Mouse (Mus musculus) neural tube, embryonic 12.5 days (tissue): Measurements from ENCODE around the gene Pde9a. TPM values are rescaled to one million over a fixed set of nuclear protein-coding genes. Genes with fewer than 3 reads are reported as not detected.

Experiments used
- ATAC-seq: fragments of 200-750 bp; cut with Nextera tagmentation; 2 replicates; pipeline ENCODE4 v1.8.0; 2017; ENCODE audit warnings: low read depth, mild to moderate bottlenecking, moderate TSS enrichment, moderate library complexity; ENCODE audit not compliant: low FRiP score
- H3K27ac ChIP-seq: fragments of 300-500 bp; sonication (generic); 2 replicates; pipeline ENCODE4 v1.5.1; 2016
- H3K27me3 ChIP-seq: fragments of 300-500 bp; sonication (generic); replicated peaks from 2 replicates; pipeline ENCODE4 v1.6.1; 2016; ENCODE audit warnings: mild to moderate bottlenecking
- H3K36me3 ChIP-seq: fragments of 300-500 bp; sonication (generic); 2 replicates; pipeline ENCODE4 v1.6.1; 2016; ENCODE audit warnings: mild to moderate bottlenecking
- H3K4me1 ChIP-seq: fragments of 300-500 bp; sonication (generic); 2 replicates; pipeline ENCODE4 v1.6.1; 2016
- H3K4me2 ChIP-seq: fragments of 300-500 bp; sonication (generic); replicated peaks from 2 replicates; pipeline ENCODE4 v1.6.1; 2016; ENCODE audit warnings: mild to moderate bottlenecking
- H3K4me3 ChIP-seq: fragments of 300-500 bp; sonication (generic); 2 replicates; pipeline ENCODE4 v1.5.1; 2016
- H3K9ac ChIP-seq: fragments of 300-500 bp; sonication (generic); 2 replicates; pipeline ENCODE4 v1.6.1; 2016; ENCODE audit warnings: mild to moderate bottlenecking
- H3K9me3 ChIP-seq: fragments of 300-500 bp; sonication (generic); 2 replicates; pipeline ENCODE4 v1.6.1; 2016; ENCODE audit warnings: mild to moderate bottlenecking
- WGBS: fragments of 180-500 bp; shearing (Covaris S2); methylation state at CpG from one replicate; pipeline ENCODE4 v1.1.7; 2016; 5-methylcytosine and 5-hydroxymethylcytosine counted together
- polyA plus RNA-seq: library from polyadenylated mRNA; unstranded; fragments of >200 nt; fragmentation: Nextera tagmentation; extraction: Ambion mirVana; gene quantifications from 2 replicates; pipeline ENCODE4 v1.2.1, GENCODE M21; 2016

Pde9a gene
- polyA plus RNA-seq, 1 experiment from 2014 or later, result 42.7 TPM

DNA sequence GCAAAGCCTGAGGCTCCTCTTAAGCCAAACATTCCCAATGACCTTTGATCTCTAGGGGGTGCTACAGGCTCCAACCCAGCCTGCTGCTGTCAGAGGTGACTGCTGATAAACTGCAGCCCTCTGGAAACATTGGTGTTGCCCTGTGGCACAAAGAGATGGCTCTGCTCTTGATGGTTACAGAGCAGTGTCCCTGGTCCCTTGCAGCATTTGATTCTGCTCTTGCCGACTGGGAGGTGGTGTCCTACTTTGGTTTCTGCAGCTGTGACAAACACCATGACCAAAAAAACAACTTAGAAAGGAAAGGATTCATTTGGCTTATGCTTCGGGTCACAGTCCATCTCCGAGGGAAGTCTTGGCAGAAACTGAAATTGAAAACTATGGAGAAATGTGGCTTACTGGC lies 5.5 kb downstream of the Pde9a start:
- Histone ChIP-seq H3K4me2 (no peak overlapping the region), H3K9me3 (no peaks in the 10 kb centered on the region), H3K27ac (no peak overlapping the region), H3K36me3 (no peaks in the 10 kb centered on the region), H3K4me1 (peaks cover 34% of the 10 kb centered on the region), H3K9ac (no peak overlapping the region), H3K4me3 (no peak overlapping the region), H3K27me3 (no peaks in the 10 kb centered on the region)
- no peak for ATAC-seq
- 77% methylated on average over 3 of the region's 3 CpGs for WGBS

DNA sequence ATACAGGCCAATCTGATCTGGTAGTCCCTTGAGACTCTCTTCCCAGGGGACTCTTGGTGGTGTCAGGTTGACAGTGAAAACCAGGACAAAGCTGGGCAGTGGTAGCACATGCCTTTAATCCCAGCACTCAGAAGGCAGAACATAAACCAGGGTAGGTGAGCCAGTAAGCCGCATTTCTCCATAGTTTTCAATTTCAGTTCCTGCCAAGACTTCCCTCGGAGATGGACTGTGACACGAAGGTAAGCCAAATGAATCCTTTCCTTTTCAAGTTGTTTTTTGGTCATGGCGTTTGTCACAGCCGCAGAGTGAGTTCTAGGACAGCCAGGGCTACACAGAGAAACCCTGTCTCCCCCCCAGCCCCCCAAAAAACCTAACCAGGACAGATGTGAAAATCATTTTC lies 6.0 kb downstream of the Pde9a start:
- no peaks in the 10 kb centered on the region for H3K27me3 ChIP-seq
- ATAC-seq, result no peak
- H3K36me3 ChIP-seq, result no peaks in the 10 kb centered on the region
- peaks cover 28% of the 10 kb centered on the region for H3K4me1 ChIP-seq
- H3K27ac ChIP-seq, result no peak overlapping the region
- H3K4me2 ChIP-seq, result no peak overlapping the region
- no peak overlapping the region for H3K4me3 ChIP-seq
- no peaks in the 10 kb centered on the region for H3K9me3 ChIP-seq
- 93% methylated on average over 5 of the region's 5 CpGs for WGBS
- H3K9ac ChIP-seq, result no peak overlapping the region

DNA sequence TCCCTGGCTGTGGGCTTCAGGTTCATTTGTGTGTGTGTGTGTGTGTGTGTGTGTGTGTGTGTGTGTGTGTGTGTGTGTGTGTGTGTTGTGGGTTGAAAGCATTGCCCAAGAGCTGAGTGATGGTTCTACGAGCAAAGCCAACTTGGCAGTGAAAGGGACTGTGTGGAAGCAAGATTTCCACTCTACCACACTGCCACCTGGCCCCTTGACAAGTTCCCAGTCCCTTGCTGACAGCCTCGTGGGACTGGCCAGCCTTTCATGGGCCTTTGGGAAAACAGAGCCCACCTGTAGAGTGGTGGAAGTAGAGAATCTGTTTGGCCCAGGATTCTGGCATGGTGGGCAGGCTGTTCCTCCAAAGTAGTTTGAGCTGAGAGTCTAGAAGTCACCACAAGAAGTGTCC lies 7.8 kb downstream of the Pde9a start:
- no peaks in the 10 kb centered on the region for H3K27me3 ChIP-seq
- H3K9ac ChIP-seq, result no peak overlapping the region
- no peak for ATAC-seq
- H3K4me2 ChIP-seq, result no peak overlapping the region
- no peak overlapping the region for H3K4me3 ChIP-seq
- peaks cover 15% of the 10 kb centered on the region; the same call in 1 of the 2 replicates for H3K4me1 ChIP-seq
- no peaks in the 10 kb centered on the region for H3K36me3 ChIP-seq
- WGBS, result 77% methylated on average over 2 of the region's 2 CpGs
- H3K27ac ChIP-seq, result no peak overlapping the region
- H3K9me3 ChIP-seq, result no peaks in the 10 kb centered on the region

DNA sequence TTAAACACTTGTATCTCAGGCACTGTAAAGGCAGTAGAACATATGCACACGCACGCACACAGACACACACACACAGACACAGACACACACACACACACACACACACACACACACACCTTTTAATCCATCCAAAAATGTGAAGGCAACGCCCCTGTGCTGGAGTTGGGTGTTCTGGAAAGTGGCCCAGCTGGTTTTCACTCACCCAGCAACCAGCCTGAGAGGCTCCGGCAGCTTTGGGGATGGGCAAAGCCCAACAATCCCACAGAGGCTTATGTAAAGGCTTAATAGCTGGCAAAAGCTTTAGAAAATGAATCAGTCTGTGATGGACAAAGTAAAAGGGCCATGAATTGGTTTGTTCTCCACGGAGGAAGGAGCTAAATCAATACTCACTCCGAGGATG lies 14.3 kb downstream of the Pde9a start:
- Histone ChIP-seq H3K9ac (no peak overlapping the region), H3K4me2 (no peak overlapping the region), H3K27me3 (no peaks in the 10 kb centered on the region), H3K9me3 (no peaks in the 10 kb centered on the region), H3K4me3 (no peak overlapping the region), H3K4me1 (peaks cover 8% of the 10 kb centered on the region), H3K36me3 (peaks cover 7% of the 10 kb centered on the region), H3K27ac (no peak overlapping the region)
- WGBS, result 86% methylated on average over 6 of the region's 6 CpGs
- ATAC-seq, result no peak

DNA sequence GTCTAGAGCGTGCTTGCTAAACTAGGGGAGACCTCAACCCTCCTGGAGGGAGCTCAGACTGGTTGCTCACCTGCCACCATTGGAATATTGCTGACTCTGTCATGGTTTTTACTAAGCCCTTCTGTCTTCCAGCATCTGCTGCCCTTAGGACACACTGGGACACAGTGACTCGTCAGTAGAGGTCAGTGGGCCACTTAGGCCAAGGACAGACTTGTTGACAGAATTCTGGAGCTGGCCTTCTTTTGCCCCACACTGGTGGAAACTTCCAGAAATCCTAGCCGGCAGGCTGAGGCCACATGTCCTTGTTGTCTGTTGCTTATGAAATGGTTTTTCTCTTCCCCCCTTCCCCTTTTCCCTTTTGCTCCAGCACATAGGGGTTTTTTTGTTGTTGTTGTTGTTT lies 15.2 kb downstream of the Pde9a start:
- Histone ChIP-seq H3K36me3 (peaks cover 7% of the 10 kb centered on the region), H3K4me1 (peaks cover 14% of the 10 kb centered on the region), H3K4me2 (no peak overlapping the region), H3K9ac (no peak overlapping the region), H3K27ac (no peak overlapping the region), H3K27me3 (no peaks in the 10 kb centered on the region), H3K4me3 (no peak overlapping the region), H3K9me3 (no peaks in the 10 kb centered on the region)
- ATAC-seq, result no peak
- WGBS, result 87% methylated on average over 3 of the region's 3 CpGs

DNA sequence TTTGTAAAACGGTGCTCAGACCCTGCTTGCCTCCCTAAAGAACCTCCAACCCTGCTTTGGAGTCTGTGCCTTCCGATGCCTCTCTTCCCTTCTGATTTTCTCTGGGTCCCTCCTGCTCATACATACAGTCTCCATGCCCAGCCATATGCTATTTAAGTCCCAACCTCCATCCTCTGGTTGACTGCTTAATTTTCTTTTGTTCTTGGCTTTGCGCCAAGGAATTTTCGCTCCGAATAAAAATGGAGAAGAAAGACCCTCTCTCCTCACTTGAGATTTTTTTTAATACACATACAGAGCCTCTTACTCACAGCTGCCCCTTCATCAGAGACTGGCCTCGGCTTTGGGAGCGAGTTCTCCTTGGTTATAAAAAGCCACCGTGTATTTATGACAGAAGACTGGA lies 16.7 kb downstream of the Pde9a start:
- 80% methylated on average over 8 of the region's 8 CpGs for WGBS
- Histone ChIP-seq H3K9ac (no peak overlapping the region), H3K27ac (no peak overlapping the region), H3K36me3 (peaks cover 7% of the 10 kb centered on the region), H3K4me3 (no peak overlapping the region), H3K4me2 (no peak overlapping the region), H3K27me3 (no peaks in the 10 kb centered on the region), H3K4me1 (peaks cover 14% of the 10 kb centered on the region), H3K9me3 (no peaks in the 10 kb centered on the region)
- no peak for ATAC-seq

DNA sequence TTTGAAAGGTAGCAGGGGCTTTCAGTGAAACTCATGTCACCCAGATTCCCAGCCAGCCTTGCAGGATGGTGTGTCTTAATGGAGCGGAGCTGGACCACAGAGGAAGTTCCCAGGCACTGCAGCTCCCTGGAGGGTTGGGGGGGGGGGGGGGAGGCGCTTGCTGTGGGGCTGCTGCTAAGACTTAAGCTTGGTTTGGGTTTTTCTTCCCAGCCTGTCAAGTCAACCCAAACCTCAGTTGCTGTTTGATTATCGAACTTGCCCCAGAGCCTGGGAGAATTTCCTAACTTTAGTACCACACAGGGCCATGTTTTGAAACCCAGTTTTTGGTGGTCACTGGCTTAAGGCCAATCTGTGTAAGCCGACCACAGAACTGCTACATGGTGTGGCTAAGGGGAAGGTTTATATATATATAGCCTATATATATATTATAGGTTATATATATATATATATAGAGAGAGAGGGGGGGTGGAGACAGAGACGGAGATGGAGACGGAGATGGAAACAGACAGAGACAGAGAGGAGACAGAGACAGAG lies 19.8 kb downstream of the Pde9a start:
- Histone ChIP-seq H3K27me3 (no peaks in the 10 kb centered on the region), H3K4me2 (no peak overlapping the region), H3K36me3 (peaks cover 7% of the 10 kb centered on the region), H3K9me3 (no peaks in the 10 kb centered on the region), H3K4me1 (peaks cover 32% of the 10 kb centered on the region), H3K9ac (no peak overlapping the region), H3K4me3 (no peak overlapping the region), H3K27ac (no peak overlapping the region)
- no peak for ATAC-seq
- WGBS, result 53% methylated on average over 6 of the region's 6 CpGs

DNA sequence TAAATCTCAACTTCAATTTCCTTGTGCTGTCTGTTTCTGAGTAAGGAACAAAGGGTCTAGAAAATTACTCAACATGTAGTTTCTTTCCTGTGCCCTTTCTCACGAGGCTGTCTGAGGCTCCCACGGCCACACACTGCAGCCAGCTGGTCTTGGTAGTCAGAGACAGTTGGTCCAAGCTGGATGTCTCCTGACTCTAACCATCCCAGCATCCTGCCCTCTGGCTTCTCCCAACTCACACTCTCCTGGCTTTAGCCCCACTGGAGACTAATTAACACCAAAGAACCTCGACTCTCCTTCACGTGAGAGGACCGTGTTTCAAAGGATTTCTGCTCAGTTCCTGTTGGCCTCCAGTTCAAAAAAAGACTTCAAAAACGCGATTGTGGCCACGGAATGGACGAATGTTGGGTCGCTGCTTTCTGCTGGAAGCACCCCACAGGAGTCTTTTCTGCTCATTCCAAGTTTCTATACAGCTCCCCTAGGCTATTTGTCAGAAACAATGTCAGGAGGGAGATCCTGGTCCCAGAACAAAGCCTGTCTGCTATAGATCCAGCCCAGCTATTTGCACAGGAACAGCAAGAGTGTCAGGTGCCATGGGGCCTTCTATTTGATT lies 23.8 kb downstream of the Pde9a start:
- Histone ChIP-seq H3K36me3 (peaks cover 5% of the 10 kb centered on the region; the same call in 1 of the 2 replicates), H3K27me3 (no peaks in the 10 kb centered on the region), H3K4me2 (0 out of 2 replicates have a peak overlapping the region, but pooled peaks have one; percentile 25), H3K4me1 (peaks cover 24% of the 10 kb centered on the region), H3K9me3 (no peaks in the 10 kb centered on the region), H3K9ac (no peak overlapping the region), H3K27ac (0 out of 2 replicates have a peak overlapping the region, but pooled peaks have one; percentile 37), H3K4me3 (no peak overlapping the region)
- no peak for ATAC-seq
- WGBS, result 12% methylated on average over 10 of the region's 10 CpGs

DNA sequence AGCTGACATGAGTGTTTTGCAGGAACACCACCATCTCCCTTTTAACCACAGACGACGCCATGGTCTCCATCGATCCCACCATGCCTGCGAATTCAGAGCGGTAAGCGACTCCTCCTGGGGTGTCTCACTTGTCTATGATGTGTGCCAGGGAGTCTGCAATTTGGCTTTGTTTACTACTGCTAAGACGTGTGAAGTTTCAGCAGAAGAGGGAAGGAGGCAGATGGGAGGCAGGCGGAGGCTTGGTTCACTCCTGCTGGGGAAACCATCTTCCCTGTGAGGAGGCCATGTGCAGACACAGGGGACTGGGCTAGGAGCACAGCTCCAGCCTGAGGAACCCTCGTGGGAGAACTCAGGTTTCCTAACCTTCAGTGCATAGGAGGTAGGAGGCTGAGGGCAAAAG lies 29.2 kb downstream of the Pde9a start:
- Histone ChIP-seq H3K36me3 (peaks cover 45% of the 10 kb centered on the region), H3K4me1 (peaks cover 10% of the 10 kb centered on the region; the same call in 1 of the 2 replicates), H3K9ac (no peak overlapping the region), H3K9me3 (no peaks in the 10 kb centered on the region), H3K27me3 (no peaks in the 10 kb centered on the region), H3K27ac (no peak overlapping the region), H3K4me2 (no peak overlapping the region), H3K4me3 (no peak overlapping the region)
- WGBS, result 83% methylated on average over 9 of the region's 9 CpGs
- ATAC-seq, result no peak

DNA sequence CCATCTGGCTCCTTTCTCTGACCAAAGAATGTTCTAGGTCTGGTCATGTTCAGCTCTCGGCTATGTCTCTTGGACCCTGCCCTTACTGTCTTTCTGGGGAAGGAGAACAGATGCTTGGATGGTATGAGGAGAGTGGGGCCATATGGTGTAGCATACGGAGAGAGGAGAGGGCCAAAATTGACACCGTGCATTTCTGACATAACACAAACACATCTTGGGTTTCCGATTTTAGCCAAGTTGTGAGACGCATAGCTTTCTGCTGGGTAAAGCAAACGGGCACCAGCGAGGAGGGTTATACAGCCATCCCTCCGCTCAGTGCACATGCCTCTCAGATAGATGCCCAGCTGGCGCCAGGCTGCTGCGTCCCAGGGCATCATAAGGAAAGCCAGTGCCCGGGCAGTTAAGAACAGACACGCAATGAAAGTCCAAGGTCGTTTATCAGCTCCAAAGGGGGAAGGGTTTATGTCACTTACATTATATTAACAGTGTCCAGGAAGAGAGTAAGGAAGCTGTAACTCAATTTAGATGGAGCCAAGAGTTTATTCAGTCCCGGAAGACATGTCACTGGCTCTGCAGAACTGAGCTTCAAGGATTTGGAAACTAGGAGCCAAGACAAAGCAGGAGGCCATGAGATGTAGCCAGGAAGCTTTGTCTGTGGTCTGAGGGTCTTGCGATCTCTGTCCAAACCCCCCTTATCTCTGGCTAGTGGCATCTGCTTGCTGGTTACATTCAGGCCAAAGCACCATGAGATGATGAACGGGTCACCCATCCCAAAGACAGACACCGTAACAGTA lies 33.0 kb downstream of the Pde9a start:
- WGBS, result 84% methylated on average over 17 of the region's 17 CpGs

DNA sequence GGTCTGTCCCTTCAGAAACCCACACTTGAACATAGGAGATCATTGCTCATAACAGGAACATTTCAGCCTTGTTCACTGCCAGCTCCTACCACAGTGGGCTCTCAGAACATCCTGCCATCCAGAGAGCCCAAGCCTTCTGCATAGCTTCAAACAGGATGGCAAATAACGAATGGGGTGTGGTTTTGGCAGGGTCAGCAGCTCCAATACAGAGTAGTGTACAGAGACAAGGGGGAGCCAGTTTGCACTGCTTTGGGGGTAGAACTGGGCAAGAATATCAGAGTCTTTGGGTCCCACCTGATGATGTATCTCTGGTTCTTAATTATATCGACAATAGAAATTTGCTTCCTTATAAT lies 33.6 kb downstream of the Pde9a start:
- peaks cover 44% of the 10 kb centered on the region for H3K36me3 ChIP-seq
- no peak overlapping the region for H3K9ac ChIP-seq
- no peaks in the 10 kb centered on the region for H3K27me3 ChIP-seq
- no peak for ATAC-seq
- 77% methylated on average over 2 of the region's 2 CpGs for WGBS
- H3K4me2 ChIP-seq, result no peak overlapping the region
- no peak overlapping the region for H3K27ac ChIP-seq
- no peaks in the 10 kb centered on the region for H3K9me3 ChIP-seq
- H3K4me1 ChIP-seq, result peaks cover 15% of the 10 kb centered on the region; the same call in 1 of the 2 replicates
- H3K4me3 ChIP-seq, result no peak overlapping the region

More for the DNA sequence above, 33.0 kb downstream of the Pde9a start:
- no peak for ATAC-seq
- Histone ChIP-seq H3K4me2 (no peak overlapping the region), H3K9me3 (no peaks in the 10 kb centered on the region), H3K27ac (no peak overlapping the region), H3K4me1 (peaks cover 9% of the 10 kb centered on the region; the same call in 1 of the 2 replicates), H3K36me3 (peaks cover 47% of the 10 kb centered on the region), H3K27me3 (no peaks in the 10 kb centered on the region), H3K9ac (no peak overlapping the region), H3K4me3 (no peak overlapping the region)

DNA sequence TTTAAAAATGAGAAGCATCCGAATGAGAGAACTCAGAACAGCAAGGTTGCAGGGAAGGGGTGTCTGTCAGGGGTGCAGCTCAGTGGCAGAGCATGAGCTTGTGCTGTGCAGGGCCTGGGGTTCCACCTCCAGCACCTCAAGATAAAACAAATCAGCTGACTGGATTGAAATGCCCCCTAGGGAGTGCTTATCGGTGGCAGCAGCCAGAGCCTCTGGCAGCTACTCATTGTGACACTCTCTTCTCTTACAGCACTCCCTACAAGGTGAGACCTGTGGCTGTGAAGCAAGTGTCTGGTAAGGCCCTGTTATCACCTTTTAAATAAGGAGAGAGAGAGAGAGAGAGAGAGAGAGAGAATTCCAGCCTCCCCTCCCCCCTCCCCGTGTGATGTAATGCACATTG lies 34.0 kb downstream of the Pde9a start:
- no peak overlapping the region for H3K27ac ChIP-seq
- H3K4me3 ChIP-seq, result no peak overlapping the region
- no peak overlapping the region for H3K9ac ChIP-seq
- no peak overlapping the region for H3K4me2 ChIP-seq
- H3K27me3 ChIP-seq, result no peaks in the 10 kb centered on the region
- H3K36me3 ChIP-seq, result peaks cover 42% of the 10 kb centered on the region
- H3K9me3 ChIP-seq, result no peaks in the 10 kb centered on the region
- peaks cover 17% of the 10 kb centered on the region; the same call in 1 of the 2 replicates for H3K4me1 ChIP-seq
- ATAC-seq, result no peak
- 59% methylated on average over 3 of the region's 3 CpGs for WGBS
